Mouse (Mus musculus) left cerebral cortex, adult 11 months (tissue): ENCODE results near the gene Vmn1r61.

Source experiments
- DNase-seq: peaks from one replicate; pipeline ENCODE4 v3.0.0; 2022; ENCODE audit warnings: low spot score

Vmn1r61 gene

DNA sequence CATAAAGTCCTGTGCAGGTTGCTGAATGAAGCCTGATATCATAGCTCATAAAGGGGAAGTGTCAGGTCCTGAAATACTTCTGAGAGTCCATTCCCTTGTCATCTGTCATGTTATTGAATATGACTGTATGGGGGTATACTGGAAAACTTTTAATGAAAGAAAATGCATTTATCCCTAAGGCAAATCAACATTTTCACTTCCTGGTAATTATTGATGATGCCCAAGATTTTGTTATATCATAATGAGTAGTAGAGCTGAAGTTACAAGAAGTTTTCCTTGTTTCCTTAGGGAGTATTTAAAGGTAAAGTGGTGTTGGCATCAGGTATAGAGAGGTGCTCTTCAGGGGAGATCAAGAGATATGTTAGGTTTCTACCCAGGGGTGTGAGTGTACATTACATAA lies at the start of gene Vmn1r61:
Gene Vmn1r61 (minus strand): TSS at position 101 of the 400 bp plus-strand sequence.
- no peak for DNase-seq
